Mouse (Mus musculus) cortical plate, adult 2 months (tissue): ENCODE results near the gene Mlst8. TPM values are rescaled to one million over a fixed set of nuclear protein-coding genes. Genes with fewer than 3 reads are reported as not detected.
A peak's percentile ranks its signal among the peaks of the same experiment; 100 is the strongest.
"Not testable (repeated sequence)": the region's sequence is repeated elsewhere in the genome, so short reads cannot be mapped to it uniquely, and the experiment has no call there.

Experiments used
- H3K27ac ChIP-seq: fragments of 200-500 bp; 2 replicates; pipeline ENCODE4 v1.5.1; 2012; ENCODE audit warnings: low read length, control low read depth, inconsistent platforms; ENCODE audit not compliant: insufficient read depth
- H3K4me1 ChIP-seq: fragments of 200-500 bp; 2 replicates; pipeline ENCODE4 v1.6.1; 2011; ENCODE audit warnings: low read length; ENCODE audit not compliant: control insufficient read depth, insufficient read depth
- H3K4me3 ChIP-seq: fragments of 200-500 bp; 2 replicates; pipeline ENCODE4 v1.5.1; 2011; ENCODE audit warnings: mild to moderate bottlenecking, low read length, control low read depth; ENCODE audit not compliant: insufficient read depth
- CTCF ChIP-seq: fragments of 200-500 bp; IDR thresholded peaks from 2 replicates; pipeline ENCODE4 v1.5.1; 2011; ENCODE audit warnings: mild to moderate bottlenecking, control low read depth, low read length; ENCODE audit not compliant: insufficient read depth; ENCODE audit errors: extremely low read depth
- POLR2A ChIP-seq: fragments of 200-500 bp; IDR thresholded peaks from 2 replicates; pipeline ENCODE4 v1.6.1; 2011; ENCODE audit warnings: mild to moderate bottlenecking, low read length, control low read depth; ENCODE audit not compliant: insufficient read depth; ENCODE audit errors: extremely low read depth
- polyA plus RNA-seq: library from polyadenylated mRNA; depleted of rRNA; stranded (reverse); fragments of >200 nt; gene quantifications from 2 replicates; pipeline ENCODE4 v1.2.3, GENCODE M21; 2012; rRNA removed

Gene Mlst8
- polyA plus RNA-seq, 1 experiment = 37.0 TPM

DNA sequence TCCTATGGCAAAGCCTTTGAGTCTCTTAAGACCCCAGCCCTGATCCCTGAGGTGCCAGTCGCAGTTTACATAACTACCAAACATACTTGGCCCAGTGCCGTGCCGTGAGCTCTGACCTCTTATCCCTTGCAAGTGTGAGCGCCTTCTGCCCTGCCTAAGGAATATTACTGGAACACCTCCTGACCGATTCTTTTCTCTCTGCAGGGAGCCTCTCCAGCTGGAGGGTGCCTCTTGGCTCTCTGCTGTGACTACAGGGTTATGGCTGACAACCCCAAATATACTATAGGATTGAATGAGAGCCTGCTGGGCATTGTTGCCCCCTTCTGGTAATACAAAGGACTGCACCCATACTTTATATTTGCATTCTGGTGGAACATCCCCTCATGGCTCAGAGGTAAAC, 41.9 kb downstream of the Mlst8 start:
- H3K4me1 ChIP-seq = no peaks in the 10 kb centered on the region
- H3K4me3 ChIP-seq = no peak overlapping the region
- no peak overlapping the region for H3K27ac ChIP-seq
- peak; percentile 55 for TF ChIP-seq CTCF
- no peak for TF ChIP-seq POLR2A

GRCm38 (mm10) chr17:24429201-24429983, 49.5 kb downstream of the Mlst8 start:
- no peak overlapping the region for H3K4me3 ChIP-seq
- peak; percentile 28; the same call in 1 of the 2 replicates for TF ChIP-seq POLR2A
- TF ChIP-seq CTCF = no peak
- no peaks in the 10 kb centered on the region for H3K4me1 ChIP-seq
- peak overlapping the region; percentile 52; the same call in 1 of the 2 replicates for H3K27ac ChIP-seq

- Histone ChIP-seq H3K27ac (no peak overlapping the region), H3K4me3 (peak overlapping the region; percentile 49), H3K4me1 (no peaks in the 10 kb centered on the region)
- TF ChIP-seq POLR2A = no peak
- TF ChIP-seq CTCF = no peak
Observed at GRCm38 (mm10) chr17:24427170-24427557, 51.7 kb downstream of the Mlst8 start.

GRCm38 (mm10) chr17:24426471-24427169, 52.3 kb downstream of the Mlst8 start, which contains the start of gene Eci1:
Gene Eci1, plus strand, starts transcription at chr17:24426641.
- TF ChIP-seq POLR2A (peak; percentile 59; the same call in 1 of the 2 replicates), CTCF (no peak)
- H3K4me3 ChIP-seq = peak within 1 kb of the TSS; percentile 49

GRCm38 (mm10) chr17:24425905-24426304, 53.0 kb downstream of the Mlst8 start:
- no peaks in the 10 kb centered on the region for H3K4me1 ChIP-seq
- H3K27ac ChIP-seq = no peak overlapping the region
- TF ChIP-seq CTCF = no peak
- TF ChIP-seq POLR2A = no peak
- peak overlapping the region; percentile 49; the same call in 1 of the 2 replicates for H3K4me3 ChIP-seq

More at GRCm38 (mm10) chr17:24426471-24427169, 52.3 kb downstream of the Mlst8 start, which contains the start of gene Eci1:
- Histone ChIP-seq H3K4me1 (no peaks in the 10 kb centered on the region), H3K27ac (peak within 1 kb of the TSS; percentile 90)

DNA sequence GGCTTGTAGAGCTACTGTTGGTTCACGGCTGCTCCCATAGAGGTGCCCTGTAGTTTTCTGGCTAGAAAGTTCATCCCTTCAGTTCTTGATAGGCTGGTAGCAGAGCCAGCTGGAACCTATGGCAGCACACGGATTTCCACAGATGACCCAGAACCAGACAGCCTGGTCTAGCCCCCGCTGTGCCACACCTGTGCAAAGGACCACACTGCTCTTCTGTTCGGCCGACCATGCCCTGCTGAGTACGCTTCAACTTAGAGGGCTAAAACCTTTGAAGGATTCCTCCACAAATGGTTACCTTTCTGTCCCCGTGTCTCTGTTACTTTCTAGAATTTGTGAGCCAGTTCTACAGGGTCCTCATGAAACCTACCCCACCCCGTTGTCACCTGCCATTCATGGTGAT, 53.6 kb downstream of the Mlst8 start:
- not testable (repeated sequence) for H3K4me3 ChIP-seq, H3K4me1 ChIP-seq, H3K27ac ChIP-seq

GRCm38 (mm10) chr17:24424489-24424888, 54.4 kb downstream of the Mlst8 start:
- H3K27ac ChIP-seq = no peak overlapping the region
- no peaks in the 10 kb centered on the region for H3K4me1 ChIP-seq
- no peak for TF ChIP-seq CTCF
- no peak for TF ChIP-seq POLR2A
- no peak overlapping the region for H3K4me3 ChIP-seq

Other genes with a start within 250 kb of the Mlst8 start
- gene Ccnf, start 227.6 kb downstream of the Mlst8 start, polyA plus RNA-seq = 4.4 and 4.8 TPM in 2 replicates
- 0.86 and 1.3 TPM in 2 replicates for gene Abca17, start 128.0 kb downstream of the Mlst8 start, polyA plus RNA-seq
- gene Abca3, start 127.1 kb downstream of the Mlst8 start, polyA plus RNA-seq = 52.2 and 52.7 TPM in 2 replicates
- gene Rnps1, start 64.5 kb downstream of the Mlst8 start, polyA plus RNA-seq = 264 and 280 TPM in 2 replicates
- 55.4 and 55.9 TPM in 2 replicates for gene Eci1, start 52.4 kb downstream of the Mlst8 start, polyA plus RNA-seq
- gene Dnase1l2, start 36.0 kb downstream of the Mlst8 start, polyA plus RNA-seq = 19.0 and 20.7 TPM in 2 replicates
- 77.3 and 79.2 TPM in 2 replicates for gene E4f1, start 8.8 kb downstream of the Mlst8 start, polyA plus RNA-seq
- gene Pgp, start 8.7 kb downstream of the Mlst8 start, polyA plus RNA-seq = 97.1 and 99.3 TPM in 2 replicates
- gene Bricd5, start 5.2 kb downstream of the Mlst8 start, polyA plus RNA-seq = 1.1 and 1.4 TPM in 2 replicates
- gene Caskin1, start 9.5 kb upstream of the Mlst8 start, polyA plus RNA-seq = 106 and 109 TPM in 2 replicates
- gene Traf7, start 48.9 kb upstream of the Mlst8 start, polyA plus RNA-seq = 176 and 187 TPM in 2 replicates
- gene Rab26, start 55.1 kb upstream of the Mlst8 start, polyA plus RNA-seq = 97.3 and 102 TPM in 2 replicates
- 82.0 and 91.8 TPM in 2 replicates for gene Pkd1, start 70.8 kb upstream of the Mlst8 start, polyA plus RNA-seq
- 163 and 192 TPM in 2 replicates for gene Tsc2, start 153.6 kb upstream of the Mlst8 start, polyA plus RNA-seq
- 9.7 and 10.8 TPM in 2 replicates for gene Nthl1, start 153.6 kb upstream of the Mlst8 start, polyA plus RNA-seq
- gene Slc9a3r2, start 171.2 kb upstream of the Mlst8 start, polyA plus RNA-seq = 68.2 and 69.0 TPM in 2 replicates
- 0.34 and 0.50 TPM in 2 replicates for gene Npw, start 179.4 kb upstream of the Mlst8 start, polyA plus RNA-seq
- gene Zfp598, start 190.6 kb upstream of the Mlst8 start, polyA plus RNA-seq = 53.5 and 53.6 TPM in 2 replicates
- 177 and 184 TPM in 2 replicates for gene Syngr3, start 210.9 kb upstream of the Mlst8 start, polyA plus RNA-seq
- 21.1 and 21.5 TPM in 2 replicates for gene Gfer, start 217.1 kb upstream of the Mlst8 start, polyA plus RNA-seq
- gene Noxo1, start 217.2 kb upstream of the Mlst8 start, polyA plus RNA-seq = 5.2 and 6.4 TPM in 2 replicates
- 53.0 and 53.7 TPM in 2 replicates for gene Tbl3, start 228.6 kb upstream of the Mlst8 start, polyA plus RNA-seq
- 0.32 and 0.33 TPM in 2 replicates for gene Rnf151, start 239.0 kb upstream of the Mlst8 start, polyA plus RNA-seq
- 980 and 1,011 TPM in 2 replicates for gene Rps2, start 239.0 kb upstream of the Mlst8 start, polyA plus RNA-seq
- 428 and 431 TPM in 2 replicates for gene Ndufb10, start 245.4 kb upstream of the Mlst8 start, polyA plus RNA-seq
- 0.48 and 0.57 TPM in 2 replicates for gene Rpl3l, start 248.7 kb upstream of the Mlst8 start, polyA plus RNA-seq